Mouse (Mus musculus) central nervous system, embryonic 18 days (tissue): ENCODE results near the gene Vmn1r41. TPM values are rescaled to one million over a fixed set of nuclear protein-coding genes. Genes with fewer than 3 reads are reported as not detected.

ENCODE experiments used
- polyA plus RNA-seq: library from polyadenylated mRNA; depleted of rRNA; stranded (reverse); fragments of >200 nt; gene quantifications from 2 replicates; pipeline ENCODE4 v1.2.3, GENCODE M21; 2012; rRNA removed

Vmn1r41 gene
- not detected in 2 replicates for polyA plus RNA-seq

GRCm38 (mm10) chr6:89740466-89740865 lies at the start of gene Vmn1r41:
Vmn1r41 (plus strand) TSS chr6:89740766.

DNA sequence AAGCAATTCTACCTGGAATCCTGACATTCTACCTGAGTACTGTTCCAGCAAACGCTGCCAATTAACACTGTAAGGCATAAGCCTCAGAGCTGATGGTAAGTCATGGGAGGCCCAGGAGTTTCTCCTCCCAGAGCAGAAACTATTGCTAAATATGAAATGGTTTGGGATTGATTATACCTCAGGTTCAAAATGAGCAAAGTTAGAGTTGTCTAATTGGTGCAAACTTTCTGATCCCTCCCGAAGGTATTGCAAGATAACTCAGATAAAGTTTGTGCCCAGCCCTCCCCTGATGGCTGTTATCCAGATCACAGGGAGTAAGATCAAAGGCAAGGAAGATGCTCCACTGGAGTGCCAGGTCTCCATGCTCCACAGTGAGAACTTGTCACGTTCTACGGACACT lies 33.3 kb upstream of the Vmn1r41 start, which contains the start of gene Vmn1r40:
Vmn1r40 (plus strand) TSS at position 301 of the 400 bp plus-strand sequence.

Other genes starting within 250 kb of the Vmn1r41 start
- 198 and 202 TPM in 2 replicates for gene Chchd6, start 145.1 kb upstream of the Vmn1r41 start, polyA plus RNA-seq
- 10.4 and 11.4 TPM in 2 replicates for gene Txnrd3, start 96.8 kb upstream of the Vmn1r41 start, polyA plus RNA-seq
- gene Vmn1r40, start 33.2 kb upstream of the Vmn1r41 start, polyA plus RNA-seq: 0.03 TPM in 1 of 2 replicates, not detected in the other
- not detected in 2 replicates for gene Vmn1r42, start 135.6 kb downstream of the Vmn1r41 start, polyA plus RNA-seq
- gene Vmn1r43, start 135.6 kb downstream of the Vmn1r41 start, polyA plus RNA-seq: not detected in 2 replicates
- not detected in 2 replicates for gene Vmn1r44, start 142.9 kb downstream of the Vmn1r41 start, polyA plus RNA-seq
- not detected in 2 replicates for gene Vmn1r45, start 199.8 kb downstream of the Vmn1r41 start, polyA plus RNA-seq
- not detected in 2 replicates for gene Vmn1r46, start 228.5 kb downstream of the Vmn1r41 start, polyA plus RNA-seq